Mouse (Mus musculus) forebrain, embryonic 13.5 days (tissue): Measurements from ENCODE around the gene Vmn2r111. TPM values are rescaled to one million over a fixed set of nuclear protein-coding genes. Genes with fewer than 3 reads are reported as not detected.
"Not testable (repeated sequence)": the region's sequence is repeated elsewhere in the genome, so short reads cannot be mapped to it uniquely, and the experiment has no call there.

Source experiments
- ATAC-seq: fragments of 200-750 bp; cut with Nextera tagmentation; 2 replicates; pipeline ENCODE4 v1.8.0; 2017
- H3K27ac ChIP-seq: fragments of 300-500 bp; sonication (generic); 2 replicates; pipeline ENCODE4 v1.5.1; 2015; ENCODE audit warnings: inconsistent platforms, mild to moderate bottlenecking, moderate library complexity
- H3K27me3 ChIP-seq: fragments of 300-500 bp; sonication (generic); 2 replicates; pipeline ENCODE4 v1.6.1; 2015; ENCODE audit warnings: mild to moderate bottlenecking, inconsistent platforms
- H3K36me3 ChIP-seq: fragments of 300-500 bp; sonication (generic); 2 replicates; pipeline ENCODE4 v1.6.1; 2015; ENCODE audit warnings: mild to moderate bottlenecking, inconsistent platforms; ENCODE audit not compliant: poor library complexity, severe bottlenecking
- H3K4me1 ChIP-seq: fragments of 300-500 bp; sonication (generic); 2 replicates; pipeline ENCODE4 v1.6.1; 2015; ENCODE audit warnings: inconsistent platforms
- H3K4me2 ChIP-seq: fragments of 300-500 bp; sonication (generic); 2 replicates; pipeline ENCODE4 v1.6.1; 2015; ENCODE audit warnings: inconsistent platforms, mild to moderate bottlenecking, moderate library complexity
- H3K4me3 ChIP-seq: fragments of 300-500 bp; sonication (generic); 2 replicates; pipeline ENCODE4 v1.5.1; 2015; ENCODE audit warnings: mild to moderate bottlenecking, inconsistent platforms
- H3K9ac ChIP-seq: fragments of 300-500 bp; sonication (generic); 2 replicates; pipeline ENCODE4 v1.6.1; 2015; ENCODE audit warnings: mild to moderate bottlenecking, inconsistent platforms
- H3K9me3 ChIP-seq: fragments of 300-500 bp; sonication (generic); replicated peaks from 2 replicates; pipeline ENCODE4 v1.6.1; 2016; ENCODE audit warnings: inconsistent platforms
- WGBS: fragments of 180-500 bp; shearing (Covaris S2); methylation state at CpG from one replicate; pipeline ENCODE4 v1.1.7; 2015; 5-methylcytosine and 5-hydroxymethylcytosine counted together
- polyA plus RNA-seq: library from polyadenylated mRNA; unstranded; fragments of >200 nt; fragmentation: Nextera tagmentation; extraction: Ambion mirVana; gene quantifications from 2 replicates; pipeline ENCODE4 v1.2.1, GENCODE M21; 2015

The Vmn2r111 gene
- polyA plus RNA-seq: not detected in 2 replicates

- not testable (repeated sequence) for H3K27me3 ChIP-seq, H3K9ac ChIP-seq, H3K27ac ChIP-seq, H3K4me1 ChIP-seq, H3K4me2 ChIP-seq, H3K4me3 ChIP-seq, H3K36me3 ChIP-seq, ATAC-seq, H3K9me3 ChIP-seq
- WGBS: 61% methylated on average over 1 of the region's 1 CpGs
These were observed at the start of gene Vmn2r111 for GRCm38 (mm10) chr17:22573382-22573781. Gene Vmn2r111, minus strand, starts transcription at chr17:22573482.

GRCm38 (mm10) chr17:22600651-22601050 is 27.4 kb upstream of the Vmn2r111 start, which contains the start of gene Vmn2r112:
Gene Vmn2r112, plus strand, starts transcription at chr17:22600951.
- not testable (repeated sequence) for H3K4me3 ChIP-seq, H3K27me3 ChIP-seq, H3K9ac ChIP-seq, H3K27ac ChIP-seq, H3K9me3 ChIP-seq, H3K4me2 ChIP-seq, H3K36me3 ChIP-seq, ATAC-seq, H3K4me1 ChIP-seq

GRCm38 (mm10) chr17:22520467-22520866 is 52.8 kb downstream of the Vmn2r111 start:
- H3K9ac ChIP-seq, ATAC-seq, H3K4me3 ChIP-seq, H3K27me3 ChIP-seq, H3K27ac ChIP-seq, H3K4me1 ChIP-seq, H3K36me3 ChIP-seq, H3K4me2 ChIP-seq: not testable (repeated sequence)
- H3K9me3 ChIP-seq: peaks cover 14% of the 10 kb centered on the region; the same call in 1 of the 2 replicates
- WGBS: 84% methylated on average over 7 of the region's 7 CpGs

GRCm38 (mm10) chr17:22520037-22520436 is 53.2 kb downstream of the Vmn2r111 start:
- 66% methylated on average over 3 of the region's 3 CpGs for WGBS
- not testable (repeated sequence) for H3K27ac ChIP-seq, H3K36me3 ChIP-seq, H3K4me2 ChIP-seq, H3K27me3 ChIP-seq, H3K4me1 ChIP-seq, H3K4me3 ChIP-seq, H3K9ac ChIP-seq, ATAC-seq
- H3K9me3 ChIP-seq: peaks cover 14% of the 10 kb centered on the region; the same call in 1 of the 2 replicates

DNA sequence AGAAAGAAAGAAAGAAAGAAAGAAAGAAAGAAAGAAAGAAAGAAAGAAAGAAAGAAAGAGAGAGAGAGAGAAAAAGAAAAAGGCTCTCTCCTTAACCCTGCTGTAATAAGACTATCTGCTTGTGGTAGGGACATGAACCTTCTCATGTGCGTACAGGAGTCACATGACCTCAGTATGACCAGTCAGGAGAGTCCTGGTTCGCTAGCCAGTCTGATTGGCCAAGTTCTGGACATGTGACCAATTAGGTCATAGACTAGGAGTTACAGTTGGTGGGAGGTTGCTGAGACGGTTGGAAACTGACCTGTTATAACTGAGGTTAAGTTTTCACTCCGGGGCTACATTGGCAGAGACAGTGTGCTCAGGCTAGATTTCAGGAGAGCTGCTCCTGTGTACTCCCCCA is 76.2 kb downstream of the Vmn2r111 start:
- H3K27me3 ChIP-seq: no peaks in the 10 kb centered on the region
- no peaks in the 10 kb centered on the region for H3K4me1 ChIP-seq
- no peak for ATAC-seq
- H3K27ac ChIP-seq: no peak overlapping the region
- H3K9me3 ChIP-seq: peaks cover 17% of the 10 kb centered on the region
- no peak overlapping the region for H3K9ac ChIP-seq
- H3K4me3 ChIP-seq: no peak overlapping the region
- WGBS: 80% methylated on average over 4 of the region's 4 CpGs
- no peak overlapping the region for H3K4me2 ChIP-seq
- H3K36me3 ChIP-seq: no peaks in the 10 kb centered on the region

Other genes with a start within 250 kb of the Vmn2r111 start
- gene Zfp944, start 212.1 kb downstream of the Vmn2r111 start, polyA plus RNA-seq: 16.3 and 17.6 TPM in 2 replicates
- gene Zfp758, start 212.0 kb downstream of the Vmn2r111 start, polyA plus RNA-seq: 9.5 and 10.6 TPM in 2 replicates
- 36.4 and 37.8 TPM in 2 replicates for gene Zfp946, start 149.3 kb downstream of the Vmn2r111 start, polyA plus RNA-seq
- not detected in 2 replicates for gene Vmn2r112, start 27.5 kb upstream of the Vmn2r111 start, polyA plus RNA-seq